Mouse (Mus musculus): ENCODE data around the gene Nudt22. TPM values are rescaled to one million over a fixed set of nuclear protein-coding genes. Genes with fewer than 3 reads are reported as not detected.
A peak's percentile ranks its signal among the peaks of the same experiment; 100 is the strongest.
"Not testable (repeated sequence)": the region's sequence is repeated elsewhere in the genome, so short reads cannot be mapped to it uniquely, and the experiment has no call there.

Gene Nudt22
- polyA plus RNA-seq, 1 experiment from 2014 or later = 15.3 TPM

DNA sequence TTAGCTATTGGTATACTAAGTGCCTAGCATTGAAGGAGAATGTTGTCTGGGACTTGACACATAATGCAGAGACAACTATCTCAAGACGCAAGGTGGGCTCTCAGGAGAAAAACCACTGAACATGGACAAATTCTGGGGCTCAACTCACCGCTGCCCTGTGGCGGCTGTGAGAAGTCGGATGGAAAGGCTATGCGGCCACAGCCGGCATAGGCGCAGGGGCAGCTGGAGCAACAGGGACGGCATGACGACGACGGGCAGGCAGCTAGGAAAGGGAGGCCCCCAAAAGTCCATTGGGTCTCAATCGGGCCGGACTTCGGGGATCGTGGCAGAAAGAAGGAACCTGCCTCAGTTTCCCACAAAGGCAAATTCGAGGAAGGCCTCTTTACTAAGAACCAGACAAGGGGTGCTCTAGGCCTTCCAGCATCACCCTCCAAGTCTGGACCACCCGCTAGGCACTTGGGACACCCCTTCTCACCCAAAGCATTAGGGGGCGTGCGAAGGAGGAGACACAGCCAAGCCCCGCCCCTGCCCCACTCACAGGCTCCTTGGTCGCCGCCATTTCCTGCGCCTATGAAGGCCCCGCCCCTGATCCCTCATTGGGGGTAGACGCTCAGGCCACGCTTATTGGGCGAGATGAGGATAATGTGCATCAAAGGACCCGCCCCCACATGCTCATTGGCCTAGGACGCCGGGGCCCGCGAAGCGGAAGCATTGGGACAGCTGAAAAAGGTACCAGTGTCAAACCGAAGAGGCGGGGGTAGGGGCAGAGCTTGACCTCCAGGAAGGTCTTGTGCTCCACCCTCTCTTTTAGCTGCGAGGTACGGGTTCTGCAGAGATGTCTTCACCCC is 3.7 kb downstream of the Nudt22 start, which contains the start of gene Dnajc4:
Dnajc4 (minus strand) TSS at position 562 of the 848 bp plus-strand sequence.
- no peaks in the 10 kb centered on the region for H3K27me3 ChIP-seq (ENCODE audit: control insufficient read depth, insufficient read depth, low read length)
- peak within 1 kb of the TSS; percentile 48 for H3K4me3 ChIP-seq (ENCODE audit: low read depth, low read length)
- peak within 1 kb of the TSS; percentile 36; the same call in 1 of the 2 replicates for H3K27ac ChIP-seq (ENCODE audit: low read length)
- peaks cover 29% of the 10 kb centered on the region for H3K4me1 ChIP-seq (ENCODE audit: control insufficient read depth, insufficient read depth, low read length)
- H3K36me3 ChIP-seq (ENCODE audit: control insufficient read depth, insufficient read depth, low read length) = no peaks in the 10 kb centered on the region
- no peaks in the 10 kb centered on the region for H3K9me3 ChIP-seq (ENCODE audit: control insufficient read depth, low read depth, low read length)
- WGBS = under 1% methylated on average over 37 of the region's 37 CpGs
- H3K4me2 ChIP-seq (replicated peaks; ENCODE audit: low read depth, low read length) = peak within 1 kb of the TSS; percentile 92
- ATAC-seq (ENCODE audit: insufficient number of reproducible peaks, insufficient read depth, low FRiP score, low read depth) = peak; percentile 94
- H3K9ac ChIP-seq (replicated peaks; ENCODE audit: low read depth, low read length) = peak within 1 kb of the TSS; percentile 60

DNA sequence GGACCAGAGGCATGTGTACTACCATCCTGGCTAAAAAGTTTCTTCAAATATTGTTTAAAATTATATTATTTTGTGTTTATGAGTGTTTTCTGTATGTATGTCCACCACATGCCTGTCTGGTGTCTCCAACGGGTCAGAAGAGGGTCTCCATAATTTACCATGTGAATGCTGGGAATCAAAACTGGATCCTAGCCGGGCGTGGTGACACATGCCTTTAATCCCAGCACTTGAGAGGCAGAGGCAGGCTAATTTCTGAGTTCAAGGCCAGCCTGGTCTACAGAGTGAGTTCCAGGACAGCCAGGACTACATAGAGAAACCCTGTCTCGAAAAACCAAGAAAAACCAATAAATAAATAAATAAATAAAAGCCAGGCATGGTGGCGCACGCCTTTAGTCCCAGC is 4.8 kb downstream of the Nudt22 start:
- not testable (repeated sequence) for H3K27me3 ChIP-seq (ENCODE audit: control insufficient read depth, insufficient read depth, low read length); H3K9me3 ChIP-seq (ENCODE audit: control insufficient read depth, low read depth, low read length); H3K9ac ChIP-seq (replicated peaks; ENCODE audit: low read depth, low read length); H3K4me2 ChIP-seq (replicated peaks; ENCODE audit: low read depth, low read length); ATAC-seq (ENCODE audit: insufficient number of reproducible peaks, insufficient read depth, low FRiP score, low read depth); H3K4me3 ChIP-seq (ENCODE audit: low read depth, low read length); H3K36me3 ChIP-seq (ENCODE audit: control insufficient read depth, insufficient read depth, low read length); H3K27ac ChIP-seq (ENCODE audit: low read length)
- WGBS = 90% methylated on average over 6 of the region's 6 CpGs
- H3K4me1 ChIP-seq (ENCODE audit: control insufficient read depth, insufficient read depth, low read length) = peaks cover 30% of the 10 kb centered on the region

DNA sequence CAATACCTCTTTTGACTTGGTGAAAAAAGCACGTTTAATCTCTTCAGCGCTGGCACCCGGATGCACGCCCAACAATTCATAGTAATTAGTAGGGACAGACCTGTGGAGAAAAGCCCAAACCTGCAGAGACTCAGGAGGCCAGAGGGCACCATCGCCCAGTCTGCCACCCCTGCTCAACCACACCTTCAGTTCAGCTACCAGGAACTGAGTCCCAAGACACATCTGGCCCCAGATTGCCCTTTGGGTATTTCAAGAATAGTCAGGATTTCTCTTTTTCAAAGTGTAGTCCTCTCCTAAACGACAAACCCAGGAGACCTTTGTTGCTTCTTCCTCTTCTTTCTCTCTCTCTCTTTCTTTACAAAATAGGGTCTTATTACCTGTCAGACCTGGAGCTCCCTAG is 5.2 kb downstream of the Nudt22 start:
- WGBS = 86% methylated on average over 6 of the region's 6 CpGs
- H3K27ac ChIP-seq (ENCODE audit: low read length) = no peak overlapping the region
- no peaks in the 10 kb centered on the region for H3K9me3 ChIP-seq (ENCODE audit: control insufficient read depth, low read depth, low read length)
- no peak overlapping the region for H3K4me3 ChIP-seq (ENCODE audit: low read depth, low read length)
- no peaks in the 10 kb centered on the region for H3K27me3 ChIP-seq (ENCODE audit: control insufficient read depth, insufficient read depth, low read length)
- no peak overlapping the region for H3K9ac ChIP-seq (replicated peaks; ENCODE audit: low read depth, low read length)
- peaks cover 32% of the 10 kb centered on the region for H3K4me1 ChIP-seq (ENCODE audit: control insufficient read depth, insufficient read depth, low read length)
- ATAC-seq (ENCODE audit: insufficient number of reproducible peaks, insufficient read depth, low FRiP score, low read depth) = no peak
- H3K36me3 ChIP-seq (ENCODE audit: control insufficient read depth, insufficient read depth, low read length) = no peaks in the 10 kb centered on the region
- no peak overlapping the region for H3K4me2 ChIP-seq (replicated peaks; ENCODE audit: low read depth, low read length)

DNA sequence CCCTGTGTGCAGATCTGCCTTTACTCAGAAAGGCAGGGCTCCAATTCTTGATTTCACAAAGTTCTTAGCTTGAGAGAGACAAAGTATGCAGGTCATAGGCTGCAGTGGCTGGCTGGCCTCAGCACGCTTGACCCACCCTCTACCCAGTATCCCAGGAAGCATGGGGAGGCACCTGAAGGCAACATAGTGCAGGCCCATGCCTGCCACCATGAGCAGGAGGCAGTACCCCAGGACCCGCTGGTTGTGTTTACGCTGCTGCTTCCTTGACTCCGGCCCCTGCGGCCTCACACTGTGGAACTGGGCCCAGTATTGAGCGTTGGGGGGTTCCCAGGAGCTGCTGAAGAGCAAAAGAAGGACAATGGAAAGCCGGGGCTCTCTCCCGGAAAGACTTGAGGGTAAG is 6.7 kb downstream of the Nudt22 start:
- H3K4me1 ChIP-seq (ENCODE audit: control insufficient read depth, insufficient read depth, low read length) = peaks cover 23% of the 10 kb centered on the region
- H3K4me3 ChIP-seq (ENCODE audit: low read depth, low read length) = no peak overlapping the region
- no peaks in the 10 kb centered on the region for H3K9me3 ChIP-seq (ENCODE audit: control insufficient read depth, low read depth, low read length)
- no peak overlapping the region for H3K9ac ChIP-seq (replicated peaks; ENCODE audit: low read depth, low read length)
- H3K36me3 ChIP-seq (ENCODE audit: control insufficient read depth, insufficient read depth, low read length) = peaks cover 9% of the 10 kb centered on the region; the same call in 1 of the 2 replicates
- no peak for ATAC-seq (ENCODE audit: insufficient number of reproducible peaks, insufficient read depth, low FRiP score, low read depth)
- H3K27ac ChIP-seq (ENCODE audit: low read length) = no peak overlapping the region
- no peak overlapping the region for H3K4me2 ChIP-seq (replicated peaks; ENCODE audit: low read depth, low read length)
- no peaks in the 10 kb centered on the region for H3K27me3 ChIP-seq (ENCODE audit: control insufficient read depth, insufficient read depth, low read length)
- WGBS = 82% methylated on average over 8 of the region's 8 CpGs

DNA sequence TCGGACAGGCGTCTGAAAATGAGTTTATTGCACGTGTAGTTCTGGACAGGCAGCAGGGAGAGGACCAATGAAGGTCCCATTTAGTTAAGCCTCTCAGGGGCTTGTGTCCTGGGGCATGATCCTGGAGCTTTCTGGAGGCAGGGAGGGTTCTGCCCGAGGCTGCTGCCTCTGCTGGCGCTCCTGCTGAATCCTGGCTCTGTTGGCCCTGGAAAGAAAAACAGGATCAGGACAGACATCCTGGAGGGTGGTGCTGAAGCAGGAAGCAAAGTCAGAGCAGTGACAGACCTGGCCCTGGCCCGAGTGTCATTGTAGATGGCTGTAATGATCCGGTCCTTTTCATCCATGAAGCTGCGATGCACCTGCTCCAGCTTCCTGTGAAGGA is 8.0 kb downstream of the Nudt22 start:
- H3K4me1 ChIP-seq (ENCODE audit: control insufficient read depth, insufficient read depth, low read length) = peaks cover 20% of the 10 kb centered on the region
- H3K36me3 ChIP-seq (ENCODE audit: control insufficient read depth, insufficient read depth, low read length) = peaks cover 15% of the 10 kb centered on the region; the same call in 1 of the 2 replicates
- peak overlapping the region; percentile 80 for H3K4me3 ChIP-seq (ENCODE audit: low read depth, low read length)
- ATAC-seq (ENCODE audit: insufficient number of reproducible peaks, insufficient read depth, low FRiP score, low read depth) = no peak
- H3K27ac ChIP-seq (ENCODE audit: low read length) = peak overlapping the region; percentile 72; the same call in 1 of the 2 replicates
- H3K9ac ChIP-seq (replicated peaks; ENCODE audit: low read depth, low read length) = peak overlapping the region; percentile 87
- 10% methylated on average over 8 of the region's 8 CpGs for WGBS
- H3K27me3 ChIP-seq (ENCODE audit: control insufficient read depth, insufficient read depth, low read length) = no peaks in the 10 kb centered on the region
- peak overlapping the region; percentile 89 for H3K4me2 ChIP-seq (replicated peaks; ENCODE audit: low read depth, low read length)
- H3K9me3 ChIP-seq (ENCODE audit: control insufficient read depth, low read depth, low read length) = no peaks in the 10 kb centered on the region

DNA sequence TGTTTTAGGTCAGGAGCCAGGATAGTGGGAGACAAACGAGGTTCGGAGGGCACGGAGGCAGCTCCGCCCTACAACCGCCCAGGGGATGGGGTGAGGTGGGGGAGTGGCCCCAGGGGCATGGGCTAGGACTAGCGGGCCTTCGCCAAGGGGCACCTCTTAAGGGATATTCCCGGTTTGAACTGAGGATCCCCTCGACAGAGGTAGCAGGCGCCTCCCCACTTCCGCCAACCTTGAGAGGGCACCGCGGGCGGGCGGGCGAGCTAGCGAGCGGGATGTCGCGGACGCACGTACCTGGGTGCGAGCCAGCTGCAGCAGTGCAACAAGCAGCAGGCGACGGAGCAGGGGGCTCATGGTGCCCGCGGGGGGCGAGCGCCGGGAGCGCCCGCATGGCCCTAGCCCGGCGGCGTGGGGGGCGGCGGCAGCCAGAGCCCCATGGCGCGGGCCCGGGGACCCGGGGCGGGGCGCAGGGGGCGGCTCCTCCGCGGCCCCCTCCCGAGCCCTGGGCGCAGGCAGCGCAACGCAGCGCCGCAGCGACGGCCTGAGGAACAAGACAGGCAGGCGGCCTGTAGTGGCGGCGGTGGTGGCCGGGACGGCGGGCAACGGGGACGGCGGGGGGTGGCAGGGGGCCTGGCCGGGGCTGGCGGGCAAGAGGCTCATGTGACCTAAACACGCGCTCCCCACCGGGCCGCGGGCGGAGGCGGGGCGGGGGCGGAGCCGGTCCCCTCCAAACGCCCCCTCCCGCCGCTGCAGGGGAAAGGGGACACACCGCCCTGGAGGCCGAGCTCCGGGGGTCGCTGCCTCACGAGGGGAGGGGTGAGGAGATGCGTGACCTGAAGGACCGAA is 8.6 kb downstream of the Nudt22 start, which contains the start of gene Vegfb:
Vegfb (minus strand) TSS at position 591 of the 843 bp plus-strand sequence.
- Histone ChIP-seq H3K4me1 (ENCODE audit: control insufficient read depth, insufficient read depth, low read length) (peaks cover 18% of the 10 kb centered on the region), H3K27ac (ENCODE audit: low read length) (peak within 1 kb of the TSS; percentile 72; the same call in 1 of the 2 replicates), H3K36me3 (ENCODE audit: control insufficient read depth, insufficient read depth, low read length) (peaks cover 20% of the 10 kb centered on the region; the same call in 1 of the 2 replicates), H3K9ac (replicated peaks; ENCODE audit: low read depth, low read length) (peak within 1 kb of the TSS; percentile 87), H3K4me2 (replicated peaks; ENCODE audit: low read depth, low read length) (peak within 1 kb of the TSS; percentile 89), H3K9me3 (ENCODE audit: control insufficient read depth, low read depth, low read length) (no peaks in the 10 kb centered on the region), H3K27me3 (ENCODE audit: control insufficient read depth, insufficient read depth, low read length) (no peaks in the 10 kb centered on the region), H3K4me3 (ENCODE audit: low read depth, low read length) (peak within 1 kb of the TSS; percentile 80)
- ATAC-seq (ENCODE audit: insufficient number of reproducible peaks, insufficient read depth, low FRiP score, low read depth) = peak; percentile 50
- under 1% methylated on average over 78 of the region's 85 CpGs for WGBS

DNA sequence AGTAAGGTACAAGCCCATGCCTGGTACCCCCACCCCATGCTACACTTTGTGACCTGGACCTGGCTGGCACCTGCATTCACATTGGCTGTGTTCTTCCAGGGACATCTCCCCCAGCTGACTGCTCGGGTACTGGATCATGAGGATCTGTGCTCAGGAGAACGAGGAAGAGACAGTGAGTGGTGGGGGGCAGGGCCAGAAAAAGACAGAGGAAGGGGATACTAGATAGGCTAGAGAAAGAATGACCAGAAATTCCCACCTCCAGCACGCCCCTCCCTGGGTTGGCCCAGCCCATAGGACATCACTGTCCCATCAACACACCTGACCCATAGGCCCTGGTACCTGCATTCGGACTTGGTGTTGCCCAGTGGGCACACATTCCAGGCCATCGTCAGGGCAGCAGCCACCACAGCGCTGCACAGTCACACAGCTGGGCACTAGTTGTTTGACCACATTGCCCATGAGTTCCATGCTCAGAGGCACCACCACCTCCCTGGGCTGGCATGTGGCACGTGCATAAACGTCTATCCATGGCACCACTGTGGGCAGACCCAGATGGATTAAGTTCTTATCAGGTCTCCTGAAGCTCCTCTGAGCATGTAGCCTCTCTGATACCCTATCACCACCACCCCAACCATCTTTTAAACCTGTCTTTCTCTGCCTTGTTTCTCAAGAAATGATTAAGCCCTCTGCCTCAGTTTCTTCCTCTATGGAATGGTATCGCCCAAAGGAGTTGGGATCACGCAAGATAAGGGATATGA is 9.8 kb downstream of the Nudt22 start:
- peaks cover 23% of the 10 kb centered on the region; the same call in 1 of the 2 replicates for H3K36me3 ChIP-seq (ENCODE audit: control insufficient read depth, insufficient read depth, low read length)
- 78% methylated on average over 10 of the region's 10 CpGs for WGBS
- peak overlapping the region; percentile 80 for H3K4me3 ChIP-seq (ENCODE audit: low read depth, low read length)
- H3K9me3 ChIP-seq (ENCODE audit: control insufficient read depth, low read depth, low read length) = no peaks in the 10 kb centered on the region
- no peak for ATAC-seq (ENCODE audit: insufficient number of reproducible peaks, insufficient read depth, low FRiP score, low read depth)
- H3K4me1 ChIP-seq (ENCODE audit: control insufficient read depth, insufficient read depth, low read length) = peaks cover 18% of the 10 kb centered on the region
- no peaks in the 10 kb centered on the region for H3K27me3 ChIP-seq (ENCODE audit: control insufficient read depth, insufficient read depth, low read length)
- peak overlapping the region; percentile 87; the same call in 1 of the 2 replicates for H3K9ac ChIP-seq (replicated peaks; ENCODE audit: low read depth, low read length)
- no peak overlapping the region; the same call in 1 of the 2 replicates for H3K27ac ChIP-seq (ENCODE audit: low read length)
- peak overlapping the region; percentile 89 for H3K4me2 ChIP-seq (replicated peaks; ENCODE audit: low read depth, low read length)
